7 mouse cellular contexts compared by ENCODE assay signal in the genomic region with DNA sequence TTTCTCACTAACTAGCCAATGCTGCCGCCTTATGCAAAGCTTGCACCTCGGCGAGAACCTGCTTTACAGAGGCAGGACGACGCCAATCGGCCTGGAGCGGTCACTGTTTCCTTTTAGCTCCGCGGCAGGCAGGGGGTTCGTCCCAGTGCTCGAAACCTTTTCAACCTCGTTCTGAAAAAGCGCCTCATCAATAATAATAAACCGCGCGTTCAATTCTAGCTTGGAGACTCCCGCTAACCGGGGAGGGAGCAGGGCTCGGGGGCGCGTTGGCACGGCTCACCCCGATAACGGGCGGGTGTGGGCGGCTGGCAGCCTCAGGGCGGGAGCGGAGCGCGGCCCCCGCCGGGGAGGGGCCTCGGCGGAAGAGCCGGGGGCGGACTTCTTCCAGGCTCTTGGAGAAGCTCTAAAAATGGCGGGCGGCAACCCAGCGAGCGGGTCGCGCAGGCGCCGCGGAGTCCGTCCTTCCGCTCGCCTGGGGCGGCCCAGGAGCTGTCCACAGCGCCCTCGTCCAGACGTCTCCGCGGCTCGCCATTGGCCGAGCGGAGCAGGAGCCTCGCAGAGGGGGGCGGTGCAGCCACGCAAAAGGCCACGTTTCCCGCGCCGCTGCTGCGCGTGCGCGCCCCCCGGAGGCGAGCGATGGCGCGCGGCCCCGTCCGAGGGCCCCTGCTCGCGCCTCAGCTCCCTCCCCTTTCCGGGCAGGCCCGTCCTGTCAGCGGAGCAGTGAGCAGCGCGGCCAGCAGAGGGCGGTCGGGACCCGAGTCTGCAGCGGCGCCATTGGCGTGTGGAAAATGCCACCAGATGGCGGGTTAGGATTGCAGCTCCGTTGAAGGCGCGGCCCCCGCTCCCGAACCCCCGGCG. TPM values are rescaled to one million over a fixed set of nuclear protein-coding genes. Genes with fewer than 3 reads are reported as not detected.
DNase-seq lines count a peak whose midpoint lies in the region; ATAC-seq lines count a peak whose summit lies in the region.

No protein-coding gene starts in this region.

- H3K4me3 ChIP-seq in embryonic facial prominence, embryonic 12.5 days = peak overlapping the region; percentile 82
- peak overlapping the region; percentile 82 for H3K4me3 ChIP-seq in limb, embryonic 11.5 days (ENCODE audit: low read depth, low read length)
- H3K4me3 ChIP-seq in midbrain, embryonic 14.5 days (replicated peaks; ENCODE audit: low read depth, low read length) = peak overlapping the region; percentile 87

- no peaks in the 10 kb centered on the region for H3K9me3 ChIP-seq in embryonic facial prominence, embryonic 12.5 days
- no peaks in the 10 kb centered on the region for H3K9me3 ChIP-seq in limb, embryonic 11.5 days (ENCODE audit: control insufficient read depth, low read length)
- no peaks in the 10 kb centered on the region for H3K9me3 ChIP-seq in midbrain, embryonic 14.5 days (ENCODE audit: control insufficient read depth, low read length)

- no peaks in the 10 kb centered on the region for H3K36me3 ChIP-seq in embryonic facial prominence, embryonic 12.5 days
- no peaks in the 10 kb centered on the region for H3K36me3 ChIP-seq in limb, embryonic 11.5 days (ENCODE audit: control insufficient read depth, insufficient read depth, low read length)
- no peaks in the 10 kb centered on the region for H3K36me3 ChIP-seq in midbrain, embryonic 14.5 days (ENCODE audit: control insufficient read depth, insufficient read depth, low read length)

- no peaks in the 10 kb centered on the region for H3K27me3 ChIP-seq in embryonic facial prominence, embryonic 12.5 days
- no peaks in the 10 kb centered on the region for H3K27me3 ChIP-seq in limb, embryonic 11.5 days (ENCODE audit: control insufficient read depth, insufficient read depth, low read length)
- H3K27me3 ChIP-seq in midbrain, embryonic 14.5 days (ENCODE audit: control insufficient read depth, insufficient read depth, low read length) = no peaks in the 10 kb centered on the region

- peak; percentile 100 for DNase-seq in adrenal gland, postnatal 25 days
- DNase-seq in heart, adult 11 months = peak; percentile 100
- peak; percentile 100 for DNase-seq in kidney, adult 18-20 months
- DNase-seq in limb, embryonic 11.5 days (ENCODE audit: low spot score) = peak; percentile 100
- peak; percentile 99 for DNase-seq in midbrain, embryonic 14.5 days
- peak; percentile 99 for DNase-seq in spleen, adult 18-20 months

- H3K4me2 ChIP-seq in embryonic facial prominence, embryonic 12.5 days (replicated peaks) = peak overlapping the region; percentile 51
- H3K4me2 ChIP-seq in limb, embryonic 11.5 days (ENCODE audit: low read depth, severe bottlenecking) = peak overlapping the region; percentile 40
- H3K4me2 ChIP-seq in midbrain, embryonic 14.5 days (ENCODE audit: low read length) = peak overlapping the region; percentile 83

- H3K9ac ChIP-seq in embryonic facial prominence, embryonic 12.5 days = peak overlapping the region; percentile 92
- peak overlapping the region; percentile 98 for H3K9ac ChIP-seq in limb, embryonic 11.5 days (ENCODE audit: low read length)
- H3K9ac ChIP-seq in midbrain, embryonic 14.5 days (replicated peaks; ENCODE audit: low read length) = peak overlapping the region; percentile 92

- peak overlapping the region; percentile 98 for H3K27ac ChIP-seq in embryonic facial prominence, embryonic 12.5 days
- H3K27ac ChIP-seq in limb, embryonic 11.5 days (replicated peaks; ENCODE audit: low read depth, low read length) = peak overlapping the region; percentile 98
- peak overlapping the region; percentile 99 for H3K27ac ChIP-seq in midbrain, embryonic 14.5 days (replicated peaks; ENCODE audit: low read depth, low read length)

- peaks cover 14% of the 10 kb centered on the region; the same call in 1 of the 2 replicates for H3K4me1 ChIP-seq in embryonic facial prominence, embryonic 12.5 days
- H3K4me1 ChIP-seq in limb, embryonic 11.5 days (ENCODE audit: control insufficient read depth, insufficient read depth, low read length) = peaks cover 4% of the 10 kb centered on the region; the same call in 1 of the 2 replicates
- peaks cover 32% of the 10 kb centered on the region for H3K4me1 ChIP-seq in midbrain, embryonic 14.5 days (ENCODE audit: control insufficient read depth, insufficient read depth, low read length)

- peak; percentile 99 for ATAC-seq in embryonic facial prominence, embryonic 12.5 days (ENCODE audit: insufficient number of reproducible peaks, insufficient read depth, low FRiP score, low TSS enrichment)
- ATAC-seq in limb, embryonic 11.5 days (ENCODE audit: insufficient number of reproducible peaks, low FRiP score, low TSS enrichment, low read depth) = peak; percentile 99
- ATAC-seq in midbrain, embryonic 14.5 days (ENCODE audit: low FRiP score, low TSS enrichment) = peak; percentile 97

- under 1% methylated on average over 86 of the region's 97 CpGs for WGBS in embryonic facial prominence, embryonic 12.5 days
- WGBS in limb, embryonic 11.5 days = under 1% methylated on average over 83 of the region's 97 CpGs
- under 1% methylated on average over 97 of the region's 97 CpGs for WGBS in midbrain, embryonic 14.5 days

RNA-seq across cellular contexts. Expression of a gene that starts 45.5 kb away (rescaled TPM):
- total RNA-seq in adrenal gland, postnatal 25 days (2021) = 42.4 and 42.7 TPM in 2 replicates
- polyA plus RNA-seq in embryonic facial prominence, embryonic 12.5 days (2016; fragmentation: Nextera tagmentation; extraction: Ambion mirVana) = 60.6 and 70.5 TPM in 2 replicates
- polyA plus RNA-seq in limb, embryonic 11.5 days (2014; fragmentation: Nextera tagmentation; extraction: Ambion mirVana) = 57.5 and 59.0 TPM in 2 replicates
- polyA plus RNA-seq in midbrain, embryonic 14.5 days (2014; fragmentation: Nextera tagmentation; extraction: Ambion mirVana) = 41.3 and 45.2 TPM in 2 replicates

Comparison
In these comparisons a context has a peak if more than half of its experiments do, and no peak if none do; other contexts are left out.
1. Peak in every context shown above with its lines: DNase-seq, ATAC-seq, H3K4me3 ChIP-seq and H3K27ac ChIP-seq.